Mouse (Mus musculus) bone marrow macrophage, adult 2 months (primary cell): ENCODE measurements around the gene Mtmr4.

Experiments
- CTCF ChIP-seq: IDR thresholded peaks from 2 replicates; pipeline ENCODE4 v1.5.1; 2012; ENCODE audit warnings: low read depth, mild to moderate bottlenecking, low read length, moderate library complexity
- POLR2A ChIP-seq: IDR thresholded peaks from 2 replicates; pipeline ENCODE4 v1.6.1; 2012; ENCODE audit warnings: mild to moderate bottlenecking, low read depth, low read length, borderline replicate concordance

DNA sequence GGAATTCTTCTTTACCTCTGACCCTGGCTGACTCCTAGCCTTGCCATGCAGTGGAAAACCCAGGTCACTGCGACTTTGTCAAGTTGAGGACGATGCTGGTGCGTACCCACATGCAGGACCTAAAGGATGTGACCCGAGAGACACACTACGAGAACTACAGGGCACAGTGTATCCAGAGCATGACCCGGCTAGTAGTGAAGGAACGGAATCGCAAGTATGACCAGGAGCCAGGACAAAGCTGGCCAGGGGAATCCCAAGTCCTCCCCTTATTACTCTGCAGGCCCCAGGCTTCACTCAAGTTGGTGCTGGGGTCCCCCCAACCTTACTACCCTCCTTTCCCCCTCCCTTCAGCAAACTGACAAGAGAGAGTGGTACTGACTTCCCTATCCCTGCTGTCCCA lies 2.4 kb upstream of the Mtmr4 start:
- TF ChIP-seq CTCF (no peak), POLR2A (no peak)
